Mouse (Mus musculus): ENCODE data around the gene Astn2. TPM values are rescaled to one million over a fixed set of nuclear protein-coding genes. Genes with fewer than 3 reads are reported as not detected.

The Astn2 gene
- polyA plus RNA-seq, 1 experiment, result not detected

DNA sequence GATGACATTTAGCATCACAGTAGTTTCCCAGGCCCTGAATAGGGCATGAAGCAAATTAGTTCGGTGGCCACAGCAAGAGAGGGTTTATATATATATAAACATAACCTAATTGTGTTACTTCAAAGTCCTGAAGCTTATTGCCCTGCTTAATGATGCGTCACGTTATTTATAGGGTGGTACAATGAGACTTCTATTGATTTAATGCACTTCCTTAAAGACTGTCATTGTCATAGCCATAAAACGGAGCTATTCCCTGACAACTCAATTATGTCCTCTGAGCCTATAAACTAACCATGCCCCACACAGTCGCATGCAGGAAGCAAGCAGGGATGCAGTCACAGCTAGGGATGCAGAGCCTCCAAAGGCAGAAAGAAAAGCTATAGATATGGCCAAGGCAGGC, 761.8 kb downstream of the Astn2 start:
- Histone ChIP-seq H3K27me3 (ENCODE audit: control insufficient read depth, insufficient read depth, insufficient read length) (no peaks in the 10 kb centered on the region), H3K79me3 (ENCODE audit: low read depth) (no peaks in the 10 kb centered on the region), H3K4me3 (ENCODE audit: insufficient read depth, poor library complexity, severe bottlenecking) (no peak overlapping the region), H3ac (ENCODE audit: control insufficient read depth, insufficient read length, low read depth) (no peak overlapping the region), H3K36me3 (ENCODE audit: control insufficient read depth, insufficient read depth) (no peaks in the 10 kb centered on the region), H3K79me2 (ENCODE audit: control insufficient read depth, insufficient read depth) (no peaks in the 10 kb centered on the region)
- TF ChIP-seq MAX (IDR thresholded peaks at IDR 0.05) (no peak), CEBPB (IDR thresholded peaks at IDR 0.05; ENCODE audit: low read depth) (no peak), USF1 (IDR thresholded peaks at IDR 0.05; ENCODE audit: low read depth) (no peak), MYOD1 (IDR thresholded peaks at IDR 0.05; ENCODE audit: control insufficient read depth, insufficient read length, low read depth) (no peak), FOSL1 (IDR thresholded peaks at IDR 0.05; ENCODE audit: insufficient read depth, low read length, poor library complexity, severe bottlenecking) (no peak), CTCF (IDR thresholded peaks at IDR 0.05; ENCODE audit: control insufficient read depth, insufficient read depth, insufficient read length) (no peak), MYOG (IDR thresholded peaks at IDR 0.05; ENCODE audit: control insufficient read depth, extremely low read depth, insufficient read length) (no peak)

DNA sequence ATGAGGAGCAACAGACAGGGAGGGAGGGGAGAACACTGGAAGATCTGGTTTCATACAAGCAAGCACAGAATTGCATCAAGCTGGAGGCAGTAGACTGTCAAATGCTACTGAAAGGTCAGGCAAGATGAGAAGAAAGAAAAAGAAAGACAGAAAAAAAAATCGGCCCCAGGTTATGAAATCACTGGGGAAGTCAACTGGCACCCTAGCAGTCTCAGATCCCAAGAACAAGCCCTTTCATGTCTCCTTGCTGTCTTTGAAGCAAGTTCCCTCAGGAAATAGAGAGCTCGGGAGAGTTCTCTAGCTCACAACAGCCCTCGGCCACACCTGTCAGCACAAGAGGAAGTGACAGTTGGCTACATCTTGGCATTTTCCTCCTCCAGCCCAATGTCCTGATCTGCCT, 766.2 kb downstream of the Astn2 start:
- no peaks in the 10 kb centered on the region for H3K79me2 ChIP-seq (ENCODE audit: control insufficient read depth, insufficient read depth)
- no peaks in the 10 kb centered on the region for H3K27me3 ChIP-seq (ENCODE audit: control insufficient read depth, insufficient read depth, insufficient read length)
- H3ac ChIP-seq (ENCODE audit: control insufficient read depth, insufficient read length, low read depth), result no peak overlapping the region
- TF ChIP-seq USF1 (IDR thresholded peaks at IDR 0.05; ENCODE audit: low read depth) (no peak), FOSL1 (IDR thresholded peaks at IDR 0.05; ENCODE audit: insufficient read depth, low read length, poor library complexity, severe bottlenecking) (no peak), MYOD1 (IDR thresholded peaks at IDR 0.05; ENCODE audit: control insufficient read depth, insufficient read length, low read depth) (no peak), CEBPB (IDR thresholded peaks at IDR 0.05; ENCODE audit: low read depth) (no peak), MYOG (IDR thresholded peaks at IDR 0.05; ENCODE audit: control insufficient read depth, extremely low read depth, insufficient read length) (no peak), CTCF (IDR thresholded peaks at IDR 0.05; ENCODE audit: control insufficient read depth, insufficient read depth, insufficient read length) (no peak), MAX (IDR thresholded peaks at IDR 0.05) (no peak)
- no peaks in the 10 kb centered on the region for H3K79me3 ChIP-seq (ENCODE audit: low read depth)
- no peak overlapping the region for H3K4me3 ChIP-seq (ENCODE audit: insufficient read depth, poor library complexity, severe bottlenecking)
- H3K36me3 ChIP-seq (ENCODE audit: control insufficient read depth, insufficient read depth), result no peaks in the 10 kb centered on the region

DNA sequence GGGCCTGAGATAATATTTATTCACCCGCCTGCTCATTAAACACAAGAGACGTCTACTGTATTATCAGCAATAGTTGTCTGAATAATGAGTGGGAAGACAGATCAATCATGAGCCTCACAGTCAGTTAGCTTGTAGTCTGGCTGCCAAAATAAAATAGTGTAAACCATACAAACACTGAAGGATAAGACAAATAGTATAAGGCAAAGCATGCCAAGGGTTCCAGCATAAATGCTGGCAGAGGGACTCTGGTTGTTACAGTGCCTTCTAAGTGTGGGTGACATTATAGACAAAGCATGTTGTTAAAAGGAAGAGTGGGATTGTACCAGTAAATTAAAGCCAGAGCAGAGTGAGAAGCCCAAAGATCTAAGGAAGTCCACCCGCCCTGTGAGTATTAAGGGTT, 784.3 kb downstream of the Astn2 start:
- no peak for TF ChIP-seq FOSL1 (IDR thresholded peaks at IDR 0.05; ENCODE audit: insufficient read depth, low read length, poor library complexity, severe bottlenecking)
- no peak for TF ChIP-seq MYOD1 (IDR thresholded peaks at IDR 0.05; ENCODE audit: control insufficient read depth, insufficient read length, low read depth)
- TF ChIP-seq CTCF (IDR thresholded peaks at IDR 0.05; ENCODE audit: control insufficient read depth, insufficient read depth, insufficient read length), result no peak
- TF ChIP-seq CEBPB (IDR thresholded peaks at IDR 0.05; ENCODE audit: low read depth), result no peak
- TF ChIP-seq MAX (IDR thresholded peaks at IDR 0.05), result no peak
- H3K4me3 ChIP-seq (ENCODE audit: insufficient read depth, poor library complexity, severe bottlenecking), result no peak overlapping the region
- no peaks in the 10 kb centered on the region for H3K27me3 ChIP-seq (ENCODE audit: control insufficient read depth, insufficient read depth, insufficient read length)
- peaks cover 47% of the 10 kb centered on the region for H3K36me3 ChIP-seq (ENCODE audit: control insufficient read depth, insufficient read depth)
- no peaks in the 10 kb centered on the region for H3K79me2 ChIP-seq (ENCODE audit: control insufficient read depth, insufficient read depth)
- H3K79me3 ChIP-seq (ENCODE audit: low read depth), result peaks cover 2% of the 10 kb centered on the region
- H3ac ChIP-seq (ENCODE audit: control insufficient read depth, insufficient read length, low read depth), result no peak overlapping the region

DNA sequence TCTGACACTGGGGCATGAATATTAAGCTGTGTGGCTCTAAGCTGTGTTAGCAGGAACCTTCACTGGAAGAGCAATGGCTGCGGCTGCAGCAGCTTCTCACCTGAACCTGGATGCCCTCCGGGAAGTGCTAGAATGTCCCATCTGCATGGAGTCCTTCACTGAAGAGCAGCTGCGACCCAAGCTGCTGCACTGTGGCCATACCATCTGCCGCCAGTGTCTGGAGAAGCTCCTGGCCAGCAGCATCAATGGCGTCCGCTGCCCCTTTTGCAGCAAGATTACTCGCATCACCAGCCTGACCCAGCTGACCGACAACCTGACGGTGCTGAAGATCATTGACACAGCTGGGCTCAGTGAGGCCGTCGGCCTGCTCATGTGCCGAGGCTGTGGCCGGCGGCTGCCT, 791.3 kb downstream of the Astn2 start:
- Histone ChIP-seq H3K79me2 (ENCODE audit: control insufficient read depth, insufficient read depth) (peaks cover 54% of the 10 kb centered on the region), H3K79me3 (ENCODE audit: low read depth) (peaks cover 41% of the 10 kb centered on the region), H3K4me3 (ENCODE audit: insufficient read depth, poor library complexity, severe bottlenecking) (no peak overlapping the region), H3K27me3 (ENCODE audit: control insufficient read depth, insufficient read depth, insufficient read length) (no peaks in the 10 kb centered on the region), H3K36me3 (ENCODE audit: control insufficient read depth, insufficient read depth) (peaks cover 64% of the 10 kb centered on the region), H3ac (ENCODE audit: control insufficient read depth, insufficient read length, low read depth) (no peak overlapping the region)
- TF ChIP-seq MYOD1 (IDR thresholded peaks at IDR 0.05; ENCODE audit: control insufficient read depth, insufficient read length, low read depth), result no peak
- no peak for TF ChIP-seq MAX (IDR thresholded peaks at IDR 0.05)
- TF ChIP-seq CTCF (IDR thresholded peaks at IDR 0.05; ENCODE audit: control insufficient read depth, insufficient read depth, insufficient read length), result no peak
- TF ChIP-seq CEBPB (IDR thresholded peaks at IDR 0.05; ENCODE audit: low read depth), result no peak
- TF ChIP-seq FOSL1 (IDR thresholded peaks at IDR 0.05; ENCODE audit: insufficient read depth, low read length, poor library complexity, severe bottlenecking), result no peak
- TF ChIP-seq MYOG (IDR thresholded peaks at IDR 0.05; ENCODE audit: control insufficient read depth, extremely low read depth, insufficient read length), result no peak
- TF ChIP-seq USF1 (IDR thresholded peaks at IDR 0.05; ENCODE audit: low read depth), result no peak

DNA sequence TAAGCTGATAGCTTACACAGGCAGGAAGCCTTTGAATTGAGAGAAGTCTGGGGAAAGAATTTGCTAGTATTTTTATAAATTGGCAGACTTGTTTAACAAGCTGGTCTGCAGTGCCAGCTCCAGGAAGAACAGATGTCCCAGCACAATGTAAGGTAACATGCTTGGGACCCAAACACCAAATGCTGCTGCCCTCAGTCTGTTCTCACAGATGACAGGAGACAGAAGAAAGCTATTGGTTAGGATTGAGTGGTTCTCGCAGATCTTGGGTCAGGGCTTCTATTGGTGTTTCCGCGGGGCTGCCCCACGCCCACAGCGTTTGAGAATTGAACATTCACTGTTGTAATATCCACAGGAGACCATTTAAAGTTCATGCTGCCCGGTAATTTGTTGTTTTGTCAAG, 793.5 kb downstream of the Astn2 start:
- peaks cover 62% of the 10 kb centered on the region for H3K79me3 ChIP-seq (ENCODE audit: low read depth)
- H3K79me2 ChIP-seq (ENCODE audit: control insufficient read depth, insufficient read depth), result peaks cover 77% of the 10 kb centered on the region
- no peak for TF ChIP-seq FOSL1 (IDR thresholded peaks at IDR 0.05; ENCODE audit: insufficient read depth, low read length, poor library complexity, severe bottlenecking)
- TF ChIP-seq USF1 (IDR thresholded peaks at IDR 0.05; ENCODE audit: low read depth), result no peak
- TF ChIP-seq MYOG (IDR thresholded peaks at IDR 0.05; ENCODE audit: control insufficient read depth, extremely low read depth, insufficient read length), result no peak
- no peak for TF ChIP-seq CTCF (IDR thresholded peaks at IDR 0.05; ENCODE audit: control insufficient read depth, insufficient read depth, insufficient read length)
- TF ChIP-seq CEBPB (IDR thresholded peaks at IDR 0.05; ENCODE audit: low read depth), result no peak
- no peak for TF ChIP-seq MAX (IDR thresholded peaks at IDR 0.05)
- no peak for TF ChIP-seq MYOD1 (IDR thresholded peaks at IDR 0.05; ENCODE audit: control insufficient read depth, insufficient read length, low read depth)
- H3K27me3 ChIP-seq (ENCODE audit: control insufficient read depth, insufficient read depth, insufficient read length), result no peaks in the 10 kb centered on the region
- H3ac ChIP-seq (ENCODE audit: control insufficient read depth, insufficient read length, low read depth), result no peak overlapping the region
- peaks cover 45% of the 10 kb centered on the region for H3K36me3 ChIP-seq (ENCODE audit: control insufficient read depth, insufficient read depth)
- H3K4me3 ChIP-seq (ENCODE audit: insufficient read depth, poor library complexity, severe bottlenecking), result no peak overlapping the region

DNA sequence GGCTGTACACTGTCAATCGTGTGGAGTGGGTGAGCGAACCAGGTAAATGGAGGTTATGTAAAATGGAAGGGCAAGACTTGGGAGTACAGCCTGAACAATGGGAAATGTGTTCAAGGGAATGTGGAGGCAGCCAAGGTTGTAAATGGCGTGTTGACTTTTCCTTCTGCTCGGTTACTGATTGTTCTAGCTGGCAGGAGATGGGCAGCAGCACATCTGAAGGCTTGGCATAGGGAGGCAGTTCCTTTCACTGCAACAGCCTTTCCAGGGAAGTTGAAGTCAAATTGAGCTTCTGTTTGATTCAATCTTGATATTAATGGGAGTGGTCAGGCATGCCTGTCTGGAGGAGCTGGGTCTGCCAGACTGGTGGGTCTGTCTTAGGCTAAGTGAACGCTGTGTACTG, 794.1 kb downstream of the Astn2 start:
- TF ChIP-seq CTCF (IDR thresholded peaks at IDR 0.05; ENCODE audit: control insufficient read depth, insufficient read depth, insufficient read length) (no peak), MYOG (IDR thresholded peaks at IDR 0.05; ENCODE audit: control insufficient read depth, extremely low read depth, insufficient read length) (no peak), MAX (IDR thresholded peaks at IDR 0.05) (no peak), FOSL1 (IDR thresholded peaks at IDR 0.05; ENCODE audit: insufficient read depth, low read length, poor library complexity, severe bottlenecking) (no peak), MYOD1 (IDR thresholded peaks at IDR 0.05; ENCODE audit: control insufficient read depth, insufficient read length, low read depth) (no peak), CEBPB (IDR thresholded peaks at IDR 0.05; ENCODE audit: low read depth) (no peak), USF1 (IDR thresholded peaks at IDR 0.05; ENCODE audit: low read depth) (no peak)
- Histone ChIP-seq H3K79me2 (ENCODE audit: control insufficient read depth, insufficient read depth) (peaks cover 82% of the 10 kb centered on the region), H3K36me3 (ENCODE audit: control insufficient read depth, insufficient read depth) (peaks cover 39% of the 10 kb centered on the region), H3ac (ENCODE audit: control insufficient read depth, insufficient read length, low read depth) (no peak overlapping the region), H3K79me3 (ENCODE audit: low read depth) (peaks cover 65% of the 10 kb centered on the region), H3K4me3 (ENCODE audit: insufficient read depth, poor library complexity, severe bottlenecking) (no peak overlapping the region), H3K27me3 (ENCODE audit: control insufficient read depth, insufficient read depth, insufficient read length) (no peaks in the 10 kb centered on the region)
